Mouse (Mus musculus): Measurements from ENCODE around the gene Rictor.

Gene Rictor

DNA sequence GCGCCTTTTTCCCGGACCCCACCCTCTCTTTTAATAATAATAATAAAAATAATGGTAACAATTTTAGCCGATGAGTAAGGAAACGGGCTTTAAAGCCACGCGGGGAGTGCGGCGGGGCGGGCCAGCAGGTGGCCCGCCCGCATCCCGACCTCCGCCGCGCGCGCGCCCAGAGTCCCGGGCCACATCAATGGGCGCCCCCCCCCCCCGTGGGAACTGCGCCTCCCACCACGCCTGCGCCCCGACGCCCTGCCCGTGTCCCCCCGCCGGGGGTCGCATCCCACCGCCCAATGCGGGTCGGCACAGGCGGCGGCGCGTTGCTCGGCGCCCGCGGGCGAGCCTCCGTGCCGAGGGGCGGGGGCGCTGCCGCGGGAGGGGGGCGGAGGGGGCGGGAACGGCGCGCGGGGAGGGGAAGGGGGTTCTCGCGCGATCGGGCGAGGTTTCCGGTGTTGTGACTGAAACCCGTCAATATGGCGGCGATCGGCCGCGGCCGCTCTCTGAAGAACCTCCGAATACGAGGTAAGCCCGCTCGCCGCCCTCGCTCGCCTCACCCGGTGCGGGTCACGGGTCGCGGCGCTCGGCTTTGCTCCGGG is at the start of gene Rictor:
Gene Rictor (plus strand): TSS at position 444 of the 590 bp plus-strand sequence.
- DNase-seq (ENCODE audit: low spot score in 2 of 2): peak; percentile 86 to 92

DNA sequence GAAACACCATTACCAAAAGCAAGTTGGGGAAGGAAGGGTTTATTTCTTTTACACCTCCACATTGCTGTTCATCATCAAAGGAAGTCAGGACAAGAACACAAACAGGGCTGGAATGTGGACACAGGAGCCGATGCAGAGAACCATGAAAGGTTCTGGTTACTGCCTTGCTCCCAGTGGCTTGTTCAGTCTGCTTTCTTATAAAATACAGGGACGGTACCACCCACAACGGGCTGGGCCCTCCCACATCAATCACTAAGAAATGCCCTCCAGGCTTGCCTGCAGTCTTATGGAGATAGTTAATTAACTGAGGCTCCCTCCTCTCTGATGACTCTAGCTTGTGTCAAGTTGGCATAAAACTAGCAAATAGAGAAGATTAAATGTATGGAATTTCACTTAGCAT is 46.2 kb upstream of the Rictor start:
- DNase-seq (ENCODE audit: low spot score in 2 of 2): no peak

DNA sequence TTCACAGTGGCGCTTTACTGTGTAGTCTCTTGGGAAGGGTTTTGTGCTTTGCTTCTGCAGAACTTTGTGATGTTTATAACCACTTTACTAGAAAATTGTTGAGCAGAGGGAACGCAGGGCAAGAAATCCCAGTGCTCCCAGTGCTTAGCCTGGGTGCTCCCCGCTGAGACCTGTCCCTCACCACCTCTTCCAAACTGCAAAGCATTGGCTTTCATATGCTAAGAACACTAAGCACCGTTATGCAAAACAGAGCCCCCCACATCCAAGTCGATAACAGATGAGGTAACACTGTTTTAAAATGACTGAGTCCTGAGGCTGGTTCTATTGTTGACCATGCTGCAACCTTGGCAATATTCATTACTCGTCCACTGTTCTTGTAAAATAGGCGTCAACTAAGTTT is 44.2 kb upstream of the Rictor start:
- DNase-seq (ENCODE audit: low spot score in 2 of 2): no peak

DNA sequence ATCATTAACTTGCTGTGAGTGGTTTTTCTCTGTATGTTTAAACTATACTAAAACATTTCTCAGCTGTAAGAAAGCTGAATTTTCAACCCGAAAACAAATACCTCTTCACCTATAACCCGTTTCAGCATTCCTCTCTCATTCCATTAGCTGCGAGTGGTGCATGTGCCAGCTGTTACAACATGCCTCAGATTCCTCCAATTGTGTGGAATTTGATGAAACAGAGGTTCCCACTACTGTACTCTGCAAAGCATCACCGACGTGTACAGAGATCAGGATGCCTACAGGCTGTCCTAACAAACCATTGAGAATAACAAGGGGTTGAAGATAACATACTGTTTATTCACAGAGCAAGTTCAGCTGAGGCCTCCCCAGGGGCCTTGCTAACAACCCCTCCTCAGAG is 42.1 kb upstream of the Rictor start:
- DNase-seq (ENCODE audit: low spot score in 2 of 2): no peak

DNA sequence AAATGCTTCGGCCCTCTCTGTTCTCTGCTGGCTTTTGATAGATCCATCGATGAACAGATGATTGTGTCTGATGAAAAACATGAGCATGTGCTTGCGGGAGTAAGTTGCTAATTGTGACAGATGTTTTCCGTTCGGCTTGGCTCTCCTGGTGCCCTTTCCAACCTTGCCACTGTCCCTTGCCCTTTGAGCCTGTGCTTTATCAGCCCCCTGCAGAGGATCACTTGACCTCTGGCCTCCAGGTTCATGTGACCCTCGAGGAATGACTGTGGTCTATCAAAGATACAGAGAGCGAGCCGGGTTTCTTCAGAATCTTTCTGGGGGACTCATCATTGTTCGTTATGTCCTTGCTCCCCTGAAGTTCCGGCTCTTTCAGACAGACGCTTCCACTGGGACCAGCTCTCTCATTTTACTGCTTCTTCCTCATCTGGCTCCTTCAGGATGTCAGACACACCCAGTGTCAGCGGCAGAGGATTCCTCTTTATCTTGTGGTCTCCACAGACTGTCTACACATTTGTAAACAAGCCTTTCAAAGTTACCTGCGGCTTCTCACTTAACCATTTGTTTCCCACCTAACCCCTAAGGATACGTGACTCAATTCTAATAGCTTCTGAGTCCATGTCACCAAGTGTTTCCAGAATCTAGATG is 39.3 kb upstream of the Rictor start:
- no peak for DNase-seq (ENCODE audit: low spot score in 2 of 2)

DNA sequence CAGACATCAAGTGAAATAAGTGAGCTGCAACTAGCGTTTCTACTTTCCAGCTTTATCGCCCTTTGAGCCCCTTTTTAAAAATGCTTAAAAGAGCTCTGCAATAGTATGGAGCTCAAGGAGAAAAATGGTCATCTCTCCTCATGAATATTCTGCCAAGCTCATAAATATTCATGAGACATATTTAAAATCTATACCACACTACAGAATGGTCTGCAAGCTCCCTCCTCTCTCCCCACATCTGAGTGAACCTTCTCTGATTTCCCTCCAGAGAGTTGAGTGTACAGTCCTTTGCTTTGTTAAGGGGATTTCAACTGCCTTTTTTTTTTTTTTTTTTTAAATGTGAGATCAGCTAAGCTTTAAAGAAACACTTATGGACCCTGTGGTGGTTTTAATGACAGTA is 29.7 kb upstream of the Rictor start:
- DNase-seq (ENCODE audit: low spot score in 2 of 2): no peak

DNA sequence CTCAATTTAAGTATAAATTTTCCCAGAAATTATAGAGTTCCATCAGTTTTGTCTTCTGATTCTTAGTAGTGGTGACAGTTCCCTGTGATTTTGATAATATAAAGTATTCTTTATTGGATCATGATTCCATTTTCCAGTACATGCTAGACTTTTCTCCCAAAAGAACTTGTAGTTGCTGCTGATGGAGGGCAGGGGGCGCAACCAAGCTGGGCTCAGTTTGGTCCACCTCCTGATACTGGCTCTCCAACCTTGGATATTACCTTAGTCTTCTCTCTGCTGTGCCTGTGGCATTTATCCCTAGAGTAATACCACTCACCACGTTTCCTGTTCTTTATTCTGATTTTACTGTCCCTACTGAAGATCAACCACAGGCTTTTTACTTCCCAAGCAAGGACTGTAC is 6.0 kb upstream of the Rictor start:
- peak in 1 of 2 experiments; percentile 65 for DNase-seq (ENCODE audit: low spot score in 2 of 2)

DNA sequence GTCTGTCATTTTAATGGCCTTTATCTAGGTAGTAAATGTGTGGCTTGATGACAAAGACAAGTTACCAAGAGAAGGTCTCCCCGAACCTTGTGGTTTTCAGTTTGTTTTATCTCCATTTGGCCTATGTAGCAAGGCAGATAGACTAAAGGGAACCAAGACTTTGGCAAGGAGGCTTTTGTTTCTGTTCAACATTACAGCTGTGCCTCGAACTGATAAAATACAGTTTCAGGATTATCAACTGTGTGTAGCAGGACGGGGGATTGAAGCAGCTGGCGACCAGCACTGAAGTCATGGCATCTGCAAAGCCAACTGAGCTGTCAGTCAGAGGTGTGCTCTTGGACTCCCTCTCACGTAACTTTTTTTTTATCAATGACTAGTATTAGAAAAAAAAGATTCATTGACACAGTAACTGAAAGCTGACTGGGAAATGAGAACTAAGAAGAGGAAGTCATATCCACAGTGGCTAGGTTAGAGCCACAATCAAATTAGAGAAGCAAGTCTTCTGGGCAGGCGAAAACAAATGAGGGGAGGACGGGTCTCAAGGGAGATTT is 2.8 kb upstream of the Rictor start:
- peak; percentile 3 to 34 for DNase-seq (ENCODE audit: low spot score in 2 of 2)

DNA sequence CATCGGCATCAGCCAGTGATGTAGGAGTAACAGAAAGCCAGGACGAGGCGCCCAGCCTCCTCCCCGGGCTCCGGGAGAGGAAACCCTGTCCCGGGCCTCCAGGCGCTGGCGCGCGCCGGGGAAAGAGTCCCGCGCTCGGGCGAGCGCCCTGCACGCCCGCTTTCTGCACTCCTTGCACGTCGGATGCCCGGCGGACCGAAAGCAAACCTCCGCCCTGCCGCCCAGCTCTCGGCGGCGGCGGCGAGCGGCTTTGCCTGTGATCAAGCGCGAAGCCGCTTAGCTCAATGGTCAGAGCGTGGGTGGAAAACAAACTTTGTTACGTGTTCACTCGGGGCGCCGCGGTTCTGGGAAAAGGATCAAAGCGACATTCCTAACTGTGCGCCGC is 636 bp upstream of the Rictor start:
- DNase-seq (ENCODE audit: low spot score in 2 of 2): peak; percentile 81 to 82

DNA sequence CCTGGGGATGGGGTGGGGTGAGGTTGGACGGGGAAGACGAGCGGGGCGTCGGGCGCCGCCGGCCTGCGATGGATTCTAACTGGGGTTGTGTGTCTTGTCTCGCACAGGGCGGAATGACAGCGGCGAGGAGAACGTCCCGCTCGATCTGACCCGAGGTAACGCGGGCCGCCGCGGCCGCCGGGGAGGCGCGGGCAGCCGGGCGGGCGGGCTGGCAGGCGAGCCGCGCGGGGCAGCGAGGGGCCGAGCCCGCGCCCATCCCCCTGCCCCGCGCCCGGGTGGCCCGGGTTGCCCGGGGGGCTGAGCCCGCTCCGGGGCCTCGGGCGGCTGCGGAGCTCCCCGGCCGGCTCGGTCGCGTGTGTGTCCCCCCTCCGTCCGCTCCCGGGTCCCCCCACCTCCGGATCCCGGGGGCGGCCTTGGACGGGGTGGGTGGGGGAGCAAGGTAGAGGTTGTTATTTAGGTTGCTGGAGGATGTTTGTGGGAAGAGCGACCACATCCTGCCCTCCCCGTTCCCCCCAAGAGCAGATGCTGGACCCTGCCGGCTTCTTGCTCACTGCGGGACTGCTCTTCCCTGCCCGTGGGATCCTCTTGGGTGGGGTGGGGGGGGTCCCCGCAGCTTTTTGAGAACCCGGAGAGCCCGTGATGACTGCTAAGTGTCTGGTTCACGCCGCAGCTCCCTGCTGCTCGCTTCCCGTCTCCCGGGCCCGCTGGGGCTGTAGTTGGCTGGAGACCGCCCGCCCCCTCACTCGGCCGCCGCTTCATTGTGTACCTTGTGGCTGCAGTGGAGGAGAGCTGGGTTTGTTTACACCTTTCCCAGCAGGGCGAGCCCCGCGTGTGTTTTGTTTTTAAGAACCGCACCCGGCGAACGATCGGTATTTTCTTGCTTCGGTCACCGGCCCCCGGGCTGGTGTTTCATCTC is 605 bp downstream of the Rictor start:
- DNase-seq (ENCODE audit: low spot score in 2 of 2): peak; percentile 56 to 66

DNA sequence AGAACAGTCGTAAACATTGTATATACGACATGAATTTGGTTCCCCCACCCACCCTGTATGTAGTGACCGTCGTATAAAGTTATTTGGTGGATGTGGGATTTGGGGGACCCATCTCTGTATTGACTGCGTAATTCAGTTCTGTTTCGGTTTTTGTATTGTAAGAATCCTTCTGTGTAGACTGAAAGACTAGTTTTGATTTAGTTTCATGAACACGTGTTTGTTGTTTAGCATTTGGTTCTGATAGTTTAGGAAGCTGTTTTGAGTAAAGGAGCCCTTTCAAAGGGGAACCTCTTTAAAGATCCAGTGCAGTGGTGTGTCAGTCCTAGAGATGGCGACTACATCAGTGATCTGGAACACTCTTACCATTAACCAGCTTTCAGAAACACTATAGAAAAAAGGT is 1.4 kb downstream of the Rictor start:
- no peak for DNase-seq (ENCODE audit: low spot score in 2 of 2)

DNA sequence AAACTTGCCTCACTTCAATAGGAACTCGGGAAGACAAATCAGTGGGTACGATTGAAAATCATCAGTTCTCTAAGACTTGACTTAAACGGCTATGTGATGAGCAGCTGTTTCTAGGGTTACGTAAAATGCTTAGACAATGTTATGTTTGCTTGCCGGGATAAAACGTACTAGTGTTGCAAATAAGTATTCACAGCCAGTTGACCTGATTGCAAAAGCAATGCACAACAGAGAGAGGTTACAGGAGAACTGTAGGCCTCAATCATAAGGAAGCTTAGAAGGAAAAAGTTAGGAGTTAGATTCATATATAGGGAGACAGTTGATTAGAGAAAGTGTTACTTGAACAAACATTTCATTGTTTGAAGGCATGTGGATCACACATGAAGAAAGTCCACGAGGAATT is 2.2 kb downstream of the Rictor start:
- DNase-seq (ENCODE audit: low spot score in 2 of 2): no peak

DNA sequence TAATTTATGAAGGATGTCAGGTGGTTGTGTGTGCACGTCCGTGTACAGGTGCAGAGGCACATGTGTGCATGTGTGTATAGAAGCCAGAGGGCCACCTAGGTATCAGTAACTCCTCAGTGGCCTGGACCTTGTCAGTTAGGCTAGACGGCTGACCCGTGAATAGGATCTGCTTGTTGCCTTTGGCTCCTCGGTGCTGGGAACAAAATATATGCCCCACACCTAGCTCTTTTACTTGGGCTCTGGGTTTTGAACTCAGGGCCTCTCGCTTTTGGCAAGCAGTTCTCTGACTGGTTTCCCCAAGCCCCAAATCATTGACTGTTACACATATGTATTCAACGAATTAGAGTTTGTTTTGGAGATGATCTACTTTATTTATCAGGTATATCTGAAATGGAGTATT is 3.0 kb downstream of the Rictor start:
- DNase-seq (ENCODE audit: low spot score in 2 of 2): no peak

DNA sequence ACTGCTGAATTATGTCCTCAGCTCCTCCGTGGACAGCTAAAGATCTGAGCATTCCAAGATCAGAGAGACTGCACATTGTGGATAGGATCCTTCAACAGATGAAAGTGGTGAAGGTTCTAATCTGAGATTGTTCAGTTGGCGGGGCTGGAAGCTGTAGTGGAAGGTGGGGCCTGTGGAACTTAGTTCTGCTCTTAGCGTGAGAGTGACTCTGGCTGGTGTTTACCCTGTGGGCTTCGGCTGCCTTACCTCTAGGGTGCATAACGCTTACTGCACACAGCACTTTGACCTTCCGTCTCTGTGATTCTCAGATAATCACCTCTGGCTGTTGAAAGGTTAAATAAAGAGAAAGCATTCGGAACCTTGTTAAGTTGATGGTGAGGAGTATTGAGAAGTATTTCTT is 6.6 kb downstream of the Rictor start:
- DNase-seq (ENCODE audit: low spot score in 2 of 2): no peak

DNA sequence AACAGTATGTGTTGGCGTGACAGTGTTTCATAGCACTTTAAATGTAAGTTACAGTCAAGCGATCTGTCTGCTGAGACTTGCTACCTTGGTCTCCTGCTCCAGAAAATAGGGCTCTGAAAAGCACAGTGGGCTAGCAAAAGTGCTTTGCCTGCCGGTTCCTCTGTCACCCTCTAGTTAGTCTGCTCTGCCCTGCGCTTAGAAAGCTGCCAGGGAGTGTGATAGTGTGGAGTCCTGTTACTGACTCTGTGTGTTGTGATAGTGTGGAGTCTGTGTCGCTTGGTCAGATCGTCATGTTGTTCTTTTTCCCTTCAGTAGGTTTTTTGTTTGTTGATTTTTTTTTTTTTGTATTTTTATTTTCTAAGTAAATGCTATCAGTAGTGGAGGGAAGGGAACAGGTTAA is 7.1 kb downstream of the Rictor start:
- no peak for DNase-seq (ENCODE audit: low spot score in 2 of 2)

DNA sequence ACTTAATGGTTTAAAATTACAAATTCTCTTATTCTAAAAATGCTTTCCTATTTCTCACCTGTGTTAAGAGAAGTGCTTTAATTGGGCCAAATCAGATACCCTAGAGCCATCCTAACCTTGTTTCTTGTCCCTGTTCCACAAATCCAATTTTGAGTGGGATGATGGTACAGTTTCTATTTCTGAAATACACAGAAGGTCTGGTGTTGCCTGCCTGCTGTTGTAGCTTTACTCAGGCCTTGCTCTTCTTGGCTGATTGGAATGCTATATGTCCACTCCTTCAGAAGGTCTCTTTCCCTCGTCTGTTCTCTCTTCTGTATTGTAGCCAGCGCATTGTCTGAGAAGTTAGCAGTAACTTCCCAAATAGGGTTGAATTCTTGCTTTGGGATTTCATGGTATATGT is 13.2 kb downstream of the Rictor start:
- no peak for DNase-seq (ENCODE audit: low spot score in 2 of 2)

DNA sequence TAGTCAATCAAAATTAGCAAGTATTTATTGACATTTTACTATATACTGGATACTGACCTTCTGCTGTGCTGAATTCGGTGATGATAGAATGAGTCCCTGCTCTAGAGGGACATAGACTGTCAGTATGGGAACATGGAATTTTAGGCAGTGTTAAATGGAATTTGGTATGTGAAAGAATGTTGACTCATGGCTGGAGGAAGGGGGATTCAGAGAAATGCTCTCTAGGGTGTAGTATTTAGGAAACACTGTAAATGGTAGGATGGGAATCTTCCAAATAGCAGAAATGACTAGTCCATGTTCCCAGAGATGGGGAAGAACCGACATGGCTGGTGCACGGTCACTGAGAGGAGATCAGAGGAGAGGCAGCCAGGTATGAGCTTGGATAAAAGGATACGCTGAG is 13.6 kb downstream of the Rictor start:
- DNase-seq (ENCODE audit: low spot score in 2 of 2): no peak

DNA sequence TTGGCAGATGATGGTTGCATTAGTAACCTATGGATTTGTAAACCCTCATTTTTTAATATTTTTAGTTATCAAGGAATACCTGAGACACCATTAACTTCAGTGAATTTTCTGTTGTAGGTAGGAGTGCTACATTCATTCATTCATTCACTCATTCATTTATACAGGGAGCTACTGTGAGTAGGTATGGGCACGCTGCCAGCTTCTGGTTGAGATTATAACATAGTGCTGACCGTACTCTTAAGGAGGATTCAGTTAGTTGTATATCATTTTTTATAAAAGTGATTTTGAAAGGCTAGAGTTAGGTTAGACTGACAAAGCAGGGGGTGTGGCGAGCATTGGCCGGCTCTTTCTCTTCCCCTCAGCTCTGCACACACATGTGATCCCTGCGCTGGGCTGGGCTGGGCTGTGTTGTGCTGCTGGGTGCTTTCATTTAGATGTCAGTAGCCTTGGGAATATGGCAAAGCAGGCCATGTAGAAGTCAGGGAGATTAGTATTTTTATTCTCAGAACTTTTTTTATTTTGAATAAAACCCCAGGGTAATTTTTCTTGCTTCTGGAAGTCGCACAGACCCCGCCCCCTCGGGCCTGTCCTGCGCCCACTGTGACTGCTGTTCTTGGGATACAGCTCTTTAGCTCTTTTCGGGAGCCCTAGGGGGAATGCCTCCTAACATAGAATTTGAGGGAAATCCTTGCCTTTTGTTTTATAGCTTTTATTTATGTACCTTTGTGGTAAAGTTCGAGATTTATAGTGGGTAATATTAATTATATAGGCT is 14.4 kb downstream of the Rictor start:
- no peak for DNase-seq (ENCODE audit: low spot score in 2 of 2)

DNA sequence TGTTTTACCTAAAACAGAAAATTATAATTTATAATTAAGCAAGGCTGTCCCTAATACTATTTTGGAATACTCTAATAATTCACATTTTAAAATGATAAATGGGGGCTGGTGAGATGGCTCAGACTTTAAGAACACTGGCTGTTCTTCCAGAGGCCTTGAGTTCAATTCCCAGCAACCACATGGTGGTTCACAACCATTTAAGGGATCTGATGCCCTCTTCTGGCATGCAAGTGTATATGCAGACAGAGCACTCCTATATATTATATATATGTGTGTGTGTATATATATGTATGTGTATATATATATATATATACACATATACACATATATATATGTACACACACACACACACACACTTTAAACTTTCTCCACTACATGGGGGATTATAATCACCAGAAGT is 15.2 kb downstream of the Rictor start:
- DNase-seq (ENCODE audit: low spot score in 2 of 2): no peak

DNA sequence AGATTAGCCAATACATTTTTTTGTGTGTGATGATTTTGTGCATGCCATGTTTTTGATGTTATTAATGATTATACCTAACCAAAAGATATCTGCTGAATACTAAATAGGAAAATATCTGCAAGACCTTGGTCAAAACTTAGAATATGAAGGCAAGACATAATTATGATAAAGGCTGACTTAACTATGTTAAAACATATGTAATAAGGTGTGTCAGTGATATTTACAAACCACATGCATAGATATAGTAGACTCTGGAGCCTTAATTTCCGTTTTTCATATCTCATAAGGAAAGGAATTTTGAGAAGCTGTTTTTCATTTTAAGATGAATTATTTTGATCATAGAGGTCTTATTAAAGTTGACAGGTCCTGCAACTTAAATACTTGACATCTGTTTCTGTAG is 16.3 kb downstream of the Rictor start:
- no peak for DNase-seq (ENCODE audit: low spot score in 2 of 2)

DNA sequence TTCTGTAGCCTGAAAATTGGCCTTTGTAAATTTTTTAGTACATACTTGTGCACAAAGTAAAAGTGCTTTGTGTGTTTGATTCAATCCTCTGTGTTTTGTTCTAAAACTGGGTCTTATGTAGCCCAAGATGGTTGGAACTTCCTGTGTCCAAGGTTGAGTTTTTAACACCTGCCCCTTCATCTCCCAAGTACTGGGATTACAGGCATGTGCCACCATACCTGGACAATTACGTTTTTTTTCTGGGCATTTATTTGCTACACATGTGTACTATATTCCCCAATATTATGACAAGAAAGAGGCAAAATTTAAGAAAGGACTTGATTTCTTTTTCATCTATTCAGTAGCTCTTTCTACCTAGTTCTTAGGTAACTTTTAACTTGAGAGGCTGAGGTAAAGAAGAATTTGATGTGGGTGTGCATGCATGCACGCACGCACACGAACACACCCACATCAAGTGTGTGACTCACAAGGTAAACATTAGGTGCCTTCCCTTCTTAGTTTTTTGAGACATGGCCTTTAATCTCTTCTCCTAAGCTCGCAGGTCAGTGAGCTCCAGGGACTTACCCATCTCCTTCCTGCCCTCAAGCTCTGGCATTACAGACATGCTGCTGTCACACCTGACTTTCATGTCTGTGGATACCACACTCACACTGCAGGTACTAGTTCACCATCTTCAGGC is 18.1 kb downstream of the Rictor start:
- DNase-seq (ENCODE audit: low spot score in 2 of 2): no peak

Measured in spleen, postnatal 10 days (tissue).